Mouse (Mus musculus) small intestine, adult 2 months (tissue): ENCODE results near the gene Rgs21. TPM values are rescaled to one million over a fixed set of nuclear protein-coding genes. Genes with fewer than 3 reads are reported as not detected.

Experiments used
- H3K27ac ChIP-seq: fragments of 200-500 bp; 2 replicates; pipeline ENCODE4 v1.5.1; 2012; ENCODE audit warnings: low read depth, low read length, control low read depth, inconsistent platforms; ENCODE audit not compliant: insufficient read depth
- H3K27me3 ChIP-seq: fragments of 200-500 bp; 2 replicates; pipeline ENCODE4 v1.6.1; 2012; ENCODE audit warnings: mild to moderate bottlenecking, moderate library complexity, low read length, inconsistent platforms; ENCODE audit not compliant: control insufficient read depth, insufficient read depth
- H3K36me3 ChIP-seq: fragments of 200-500 bp; 2 replicates; pipeline ENCODE4 v1.6.1; 2012; ENCODE audit warnings: mild to moderate bottlenecking, low read length, control low read depth, inconsistent platforms; ENCODE audit not compliant: control insufficient read depth, insufficient read depth
- H3K4me1 ChIP-seq: fragments of 200-500 bp; 2 replicates; pipeline ENCODE4 v1.6.1; 2012; ENCODE audit warnings: low read length, inconsistent platforms, mixed read lengths; ENCODE audit not compliant: control insufficient read depth, insufficient read depth, insufficient read length
- H3K4me3 ChIP-seq: fragments of 200-500 bp; 2 replicates; pipeline ENCODE4 v1.5.1; 2012; ENCODE audit warnings: low read depth, mild to moderate bottlenecking, control low read depth, inconsistent platforms, low read length, moderate library complexity
- CTCF ChIP-seq: fragments of 200-500 bp; IDR thresholded peaks from 2 replicates; pipeline ENCODE4 v1.5.1; 2012; ENCODE audit warnings: low read depth, mild to moderate bottlenecking, control low read depth, inconsistent platforms, low read length, moderate library complexity, mixed read lengths; ENCODE audit not compliant: insufficient replicate concordance, insufficient read length; ENCODE audit errors: extremely low read depth
- POLR2A ChIP-seq: fragments of 200-500 bp; IDR thresholded peaks from 2 replicates; pipeline ENCODE4 v1.6.1; 2012; ENCODE audit warnings: low read depth, mild to moderate bottlenecking, control low read depth, inconsistent platforms, low read length, moderate library complexity
- WGBS: fragments of 180-500 bp; shearing (Covaris S2); methylation state at CpG from one replicate; pipeline ENCODE4 v1.1.7; 2018; 5-methylcytosine and 5-hydroxymethylcytosine counted together
- polyA plus RNA-seq: library from polyadenylated mRNA; depleted of rRNA; stranded (reverse); fragments of >200 nt; gene quantifications from 2 replicates; pipeline ENCODE4 v1.2.3, GENCODE M21; 2012; rRNA removed

The Rgs21 gene
- polyA plus RNA-seq: not detected in 2 replicates

GRCm38 (mm10) chr1:144567567-144567966 lies at the start of gene Rgs21:
Gene Rgs21, minus strand, starts transcription at chr1:144567667.
- H3K4me1 ChIP-seq: no peaks in the 10 kb centered on the region
- no peak for TF ChIP-seq CTCF
- TF ChIP-seq POLR2A: no peak
- H3K36me3 ChIP-seq: no peaks in the 10 kb centered on the region
- no peak within 1 kb of the TSS for H3K27ac ChIP-seq
- H3K27me3 ChIP-seq: no peaks in the 10 kb centered on the region
- 53% methylated on average over 3 of the region's 3 CpGs for WGBS
- no peak within 1 kb of the TSS for H3K4me3 ChIP-seq

- Histone ChIP-seq H3K4me3 (no peak overlapping the region), H3K4me1 (no peaks in the 10 kb centered on the region), H3K27me3 (no peaks in the 10 kb centered on the region), H3K27ac (no peak overlapping the region), H3K36me3 (no peaks in the 10 kb centered on the region)
- 94% methylated on average over 1 of the region's 1 CpGs for WGBS
- TF ChIP-seq CTCF (no peak), POLR2A (no peak)
Observed at GRCm38 (mm10) chr1:144604071-144604470, 36.6 kb upstream of the Rgs21 start.

DNA sequence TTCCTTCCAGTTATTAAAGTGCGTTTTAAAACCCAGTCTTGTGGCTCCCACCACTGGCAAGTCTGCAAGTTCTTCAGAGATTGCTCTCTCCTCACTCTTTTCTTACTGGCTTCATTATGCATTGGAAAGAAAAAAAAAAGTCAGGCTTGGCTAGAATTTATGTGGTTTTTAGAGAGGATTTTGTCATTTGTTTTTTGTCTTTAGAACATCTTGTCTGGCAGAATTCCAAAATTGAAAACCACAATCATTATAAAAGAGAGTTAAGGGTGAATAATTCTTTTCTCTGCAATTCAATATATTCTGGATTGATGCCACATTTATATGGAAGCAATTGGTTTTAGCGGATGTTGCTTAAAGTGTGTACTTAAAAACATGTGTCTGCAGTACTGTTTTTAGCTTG lies 35.5 kb upstream of the Rgs21 start:
- no peak for TF ChIP-seq CTCF
- Histone ChIP-seq H3K4me3 (no peak overlapping the region), H3K4me1 (no peaks in the 10 kb centered on the region), H3K27ac (no peak overlapping the region), H3K27me3 (no peaks in the 10 kb centered on the region), H3K36me3 (no peaks in the 10 kb centered on the region)
- WGBS: 62% methylated on average over 2 of the region's 2 CpGs

GRCm38 (mm10) chr1:144579321-144579720 lies 11.9 kb upstream of the Rgs21 start:
- Histone ChIP-seq H3K27me3 (no peaks in the 10 kb centered on the region), H3K4me3 (no peak overlapping the region), H3K36me3 (no peaks in the 10 kb centered on the region), H3K4me1 (no peaks in the 10 kb centered on the region), H3K27ac (no peak overlapping the region)
- 78% methylated on average over 1 of the region's 1 CpGs for whole genome bisulfite sequencing
- TF ChIP-seq POLR2A (no peak), CTCF (no peak)

DNA sequence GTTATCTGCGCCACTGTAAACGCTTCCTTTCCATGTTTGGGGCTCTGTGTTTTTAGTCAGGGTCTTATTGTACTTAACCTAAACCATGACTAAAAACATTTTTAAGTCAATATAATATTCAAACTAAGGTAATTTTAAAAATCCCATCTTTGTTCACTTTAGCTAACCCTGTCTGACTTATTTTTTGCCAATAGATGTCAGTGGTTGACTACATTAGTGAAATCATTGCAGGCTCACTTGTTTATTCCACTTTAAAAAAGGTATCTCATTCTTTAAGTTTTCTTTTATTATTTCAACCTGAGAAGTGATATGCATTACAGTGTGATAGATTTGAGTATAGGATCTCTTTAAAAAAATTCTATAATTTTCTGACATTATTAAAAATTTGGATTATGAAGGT lies 5.5 kb upstream of the Rgs21 start:
- H3K4me1 ChIP-seq: no peaks in the 10 kb centered on the region
- H3K27ac ChIP-seq: no peak overlapping the region
- H3K27me3 ChIP-seq: no peaks in the 10 kb centered on the region
- no peaks in the 10 kb centered on the region for H3K36me3 ChIP-seq
- whole genome bisulfite sequencing: 90% methylated on average over 2 of the region's 2 CpGs
- no peak overlapping the region for H3K4me3 ChIP-seq
- no peak for TF ChIP-seq CTCF

GRCm38 (mm10) chr1:144569905-144570304 lies 2.4 kb upstream of the Rgs21 start:
- WGBS: 82% methylated on average over 3 of the region's 3 CpGs
- TF ChIP-seq CTCF (no peak), POLR2A (no peak)

DNA sequence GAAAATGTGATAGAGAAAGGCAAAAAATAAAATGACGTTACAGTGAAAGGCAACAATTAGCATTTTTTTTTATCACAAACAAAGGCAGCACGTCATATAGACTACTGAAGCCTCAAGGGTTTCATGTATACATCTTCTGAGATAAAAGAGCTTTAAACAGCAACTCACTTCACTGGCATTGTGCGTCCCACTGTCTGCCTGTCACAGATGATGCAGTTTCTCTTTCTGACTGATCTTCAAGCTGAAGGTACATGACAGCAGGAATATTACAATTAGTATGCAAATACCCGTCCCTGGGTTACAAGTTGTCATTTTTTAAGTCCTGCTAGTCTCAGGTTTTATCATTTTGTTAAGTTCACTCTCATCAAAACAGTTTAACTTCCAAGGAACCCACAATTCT lies 22.3 kb downstream of the Rgs21 start:
- TF ChIP-seq POLR2A (no peak), CTCF (no peak)

More at GRCm38 (mm10) chr1:144569905-144570304, 2.4 kb upstream of the Rgs21 start:
- Histone ChIP-seq H3K4me1 (no peaks in the 10 kb centered on the region), H3K27me3 (no peaks in the 10 kb centered on the region), H3K4me3 (no peak overlapping the region), H3K27ac (no peak overlapping the region), H3K36me3 (no peaks in the 10 kb centered on the region)

GRCm38 (mm10) chr1:144544497-144544961 lies 22.9 kb downstream of the Rgs21 start:
- H3K4me1 ChIP-seq: no peaks in the 10 kb centered on the region
- H3K27me3 ChIP-seq: no peaks in the 10 kb centered on the region
- H3K27ac ChIP-seq: no peak overlapping the region
- no peaks in the 10 kb centered on the region for H3K36me3 ChIP-seq
- H3K4me3 ChIP-seq: no peak overlapping the region
- WGBS: 75% methylated on average over 6 of the region's 6 CpGs
- TF ChIP-seq CTCF (no peak), POLR2A (no peak)

More for the DNA sequence above, 22.3 kb downstream of the Rgs21 start:
- H3K36me3 ChIP-seq: no peaks in the 10 kb centered on the region
- no peaks in the 10 kb centered on the region for H3K27me3 ChIP-seq
- H3K27ac ChIP-seq: no peak overlapping the region
- 71% methylated on average over 4 of the region's 4 CpGs for WGBS
- H3K4me3 ChIP-seq: no peak overlapping the region
- no peaks in the 10 kb centered on the region for H3K4me1 ChIP-seq
